Mouse (Mus musculus): ENCODE measurements around the gene Swt1. TPM values are rescaled to one million over a fixed set of nuclear protein-coding genes. Genes with fewer than 3 reads are reported as not detected.

Gene Swt1
- polyA plus RNA-seq, 1 experiment from 2014 or later: 16.0 TPM

DNA sequence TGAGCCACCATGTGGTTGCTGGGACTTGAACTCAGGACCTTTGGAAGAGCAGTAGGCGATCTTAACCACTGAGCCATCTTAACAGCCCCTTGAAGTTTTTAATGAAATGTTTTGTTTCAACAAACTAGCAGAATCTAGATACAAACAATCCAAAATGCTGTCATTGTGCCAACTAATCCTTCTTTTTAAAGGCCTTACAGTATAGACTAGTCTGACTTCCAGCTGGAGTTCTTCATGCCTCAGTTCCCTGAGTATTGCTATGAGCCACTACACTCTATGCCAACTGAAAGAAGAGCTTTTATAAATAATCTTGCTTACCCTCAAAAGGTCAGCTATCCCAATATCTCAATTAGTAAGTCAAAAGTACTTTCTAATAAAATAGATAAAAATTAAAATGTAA is 55.4 kb downstream of the Swt1 start:
- Histone ChIP-seq H3K4me3 (ENCODE audit: low read depth, low read length) (no peak overlapping the region), H3K4me2 (ENCODE audit: low read length) (no peak overlapping the region), H3K27ac (ENCODE audit: low read depth, low read length) (no peak overlapping the region), H3K27me3 (replicated peaks; ENCODE audit: control insufficient read depth, insufficient read depth, low read length) (no peaks in the 10 kb centered on the region), H3K4me1 (ENCODE audit: control insufficient read depth, insufficient read depth, low read length) (no peaks in the 10 kb centered on the region), H3K9me3 (replicated peaks; ENCODE audit: control insufficient read depth, low read length) (no peaks in the 10 kb centered on the region), H3K9ac (ENCODE audit: low read length) (no peak overlapping the region), H3K36me3 (ENCODE audit: control insufficient read depth, insufficient read depth, low read length) (peaks cover 34% of the 10 kb centered on the region)
- WGBS: 80% methylated on average over 1 of the region's 1 CpGs
- no peak for ATAC-seq
- no peak for DNase-seq (ENCODE audit: low spot score)

DNA sequence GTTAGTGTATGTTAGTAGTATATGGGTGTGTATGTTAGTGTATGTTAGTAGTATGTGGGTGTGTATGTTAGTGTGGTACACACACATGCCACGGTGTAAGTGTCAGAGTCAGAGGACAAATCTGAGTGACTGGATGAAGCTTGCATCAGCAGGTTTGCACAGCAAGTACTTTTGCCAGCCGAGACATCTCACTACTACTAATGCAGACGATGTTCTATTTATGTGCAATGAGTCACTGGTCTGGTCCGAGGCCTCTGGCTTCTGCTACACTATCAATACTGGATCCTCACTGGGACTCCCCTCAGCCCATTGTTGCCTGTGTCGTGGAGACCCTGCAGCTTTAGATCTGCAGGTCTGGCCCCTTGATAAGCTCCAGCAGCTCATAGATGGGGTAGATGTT is 56.7 kb downstream of the Swt1 start:
- H3K4me3 ChIP-seq (ENCODE audit: low read depth, low read length): no peak overlapping the region
- no peaks in the 10 kb centered on the region for H3K9me3 ChIP-seq (replicated peaks; ENCODE audit: control insufficient read depth, low read length)
- H3K4me2 ChIP-seq (ENCODE audit: low read length): no peak overlapping the region
- no peak overlapping the region for H3K27ac ChIP-seq (ENCODE audit: low read depth, low read length)
- H3K27me3 ChIP-seq (replicated peaks; ENCODE audit: control insufficient read depth, insufficient read depth, low read length): no peaks in the 10 kb centered on the region
- no peak overlapping the region for H3K9ac ChIP-seq (ENCODE audit: low read length)
- DNase-seq (ENCODE audit: low spot score): no peak
- 95% methylated on average over 5 of the region's 5 CpGs for WGBS
- H3K4me1 ChIP-seq (ENCODE audit: control insufficient read depth, insufficient read depth, low read length): no peaks in the 10 kb centered on the region
- no peak for ATAC-seq
- H3K36me3 ChIP-seq (ENCODE audit: control insufficient read depth, insufficient read depth, low read length): peaks cover 38% of the 10 kb centered on the region

DNA sequence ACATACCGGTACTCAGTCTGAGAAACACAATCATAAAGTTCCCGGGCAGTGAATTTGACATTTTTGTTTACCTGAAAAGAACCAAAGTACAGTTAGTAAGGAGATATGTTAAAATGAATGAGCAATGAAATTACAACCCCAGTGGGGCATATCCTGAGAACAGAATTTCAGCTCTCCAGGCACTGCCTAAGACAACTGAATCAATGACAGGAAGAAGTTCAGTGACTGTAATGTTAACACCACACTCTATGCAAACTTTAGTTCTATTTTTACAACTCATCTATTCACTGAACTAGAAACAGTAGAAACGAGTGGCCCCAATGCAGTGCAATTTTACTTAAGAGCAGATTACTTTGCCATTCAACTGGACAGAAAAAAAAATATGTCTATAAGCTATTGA is 57.7 kb downstream of the Swt1 start:
- ATAC-seq (no peak), DNase-seq (ENCODE audit: low spot score) (no peak)
- 83% methylated on average over 3 of the region's 3 CpGs for WGBS
- H3K36me3 ChIP-seq (ENCODE audit: control insufficient read depth, insufficient read depth, low read length): peaks cover 46% of the 10 kb centered on the region
- H3K4me1 ChIP-seq (ENCODE audit: control insufficient read depth, insufficient read depth, low read length): no peaks in the 10 kb centered on the region
- H3K27me3 ChIP-seq (replicated peaks; ENCODE audit: control insufficient read depth, insufficient read depth, low read length): no peaks in the 10 kb centered on the region
- H3K27ac ChIP-seq (ENCODE audit: low read depth, low read length): no peak overlapping the region
- no peak overlapping the region for H3K9ac ChIP-seq (ENCODE audit: low read length)
- H3K4me2 ChIP-seq (ENCODE audit: low read length): no peak overlapping the region
- no peaks in the 10 kb centered on the region for H3K9me3 ChIP-seq (replicated peaks; ENCODE audit: control insufficient read depth, low read length)
- H3K4me3 ChIP-seq (ENCODE audit: low read depth, low read length): no peak overlapping the region

DNA sequence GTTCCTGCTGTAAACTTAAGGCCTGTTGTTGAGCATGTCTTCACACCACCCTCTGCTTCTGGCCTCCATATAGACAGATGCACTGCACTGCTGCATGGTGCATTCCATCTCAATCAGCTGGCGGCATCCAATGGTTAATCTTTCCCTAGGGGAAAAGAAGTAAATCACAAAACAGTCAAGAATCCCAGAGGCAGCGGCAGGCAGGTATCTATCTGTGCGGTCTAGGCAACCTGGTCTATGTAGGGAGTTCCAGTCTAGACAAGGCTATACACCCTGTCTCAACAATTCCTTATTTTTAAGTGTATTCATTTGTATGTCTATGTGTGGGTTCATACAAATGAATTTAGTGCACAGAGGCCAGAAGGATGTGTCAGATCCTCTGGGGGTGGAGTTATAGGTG is 59.8 kb downstream of the Swt1 start:
- no peak for ATAC-seq

DNA sequence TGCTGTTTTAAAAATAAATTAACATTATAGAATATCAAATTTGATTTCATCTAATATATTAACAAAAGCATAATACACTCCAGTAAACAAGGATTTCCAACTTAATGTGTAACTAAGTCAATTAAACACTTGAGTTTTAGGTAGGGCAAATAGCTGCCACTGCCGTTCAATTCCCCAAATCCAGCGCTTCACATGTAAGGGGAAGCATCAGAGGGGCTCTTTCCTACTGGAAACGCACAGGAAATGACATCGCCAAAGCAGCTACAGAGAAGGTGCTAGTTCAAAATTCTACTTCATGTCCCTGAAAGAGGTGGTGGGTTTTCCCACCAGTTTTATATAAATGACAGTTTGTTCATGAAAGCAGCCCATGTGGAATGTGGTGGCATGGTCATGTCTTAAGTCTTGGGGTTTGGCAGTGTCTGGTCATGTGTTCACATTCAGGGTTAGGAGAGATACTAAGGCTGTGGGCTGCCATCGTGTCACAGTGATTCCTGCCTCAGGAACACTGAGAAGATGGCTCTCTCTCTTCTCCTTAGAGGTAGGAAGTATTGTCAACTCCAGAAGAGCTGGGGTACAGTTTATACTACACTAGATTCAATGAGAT is 60.4 kb downstream of the Swt1 start:
- no peak for DNase-seq (ENCODE audit: low spot score)
- 90% methylated on average over 5 of the region's 5 CpGs for WGBS

More for the DNA sequence above, 59.8 kb downstream of the Swt1 start:
- H3K27ac ChIP-seq (ENCODE audit: low read depth, low read length): no peak overlapping the region
- no peak overlapping the region for H3K9ac ChIP-seq (ENCODE audit: low read length)
- no peaks in the 10 kb centered on the region for H3K4me1 ChIP-seq (ENCODE audit: control insufficient read depth, insufficient read depth, low read length)
- 98% methylated on average over 3 of the region's 3 CpGs for WGBS
- no peaks in the 10 kb centered on the region for H3K9me3 ChIP-seq (replicated peaks; ENCODE audit: control insufficient read depth, low read length)
- peaks cover 64% of the 10 kb centered on the region for H3K36me3 ChIP-seq (ENCODE audit: control insufficient read depth, insufficient read depth, low read length)
- no peak overlapping the region for H3K4me2 ChIP-seq (ENCODE audit: low read length)
- no peak overlapping the region for H3K4me3 ChIP-seq (ENCODE audit: low read depth, low read length)
- DNase-seq (ENCODE audit: low spot score): no peak
- H3K27me3 ChIP-seq (replicated peaks; ENCODE audit: control insufficient read depth, insufficient read depth, low read length): no peaks in the 10 kb centered on the region

DNA sequence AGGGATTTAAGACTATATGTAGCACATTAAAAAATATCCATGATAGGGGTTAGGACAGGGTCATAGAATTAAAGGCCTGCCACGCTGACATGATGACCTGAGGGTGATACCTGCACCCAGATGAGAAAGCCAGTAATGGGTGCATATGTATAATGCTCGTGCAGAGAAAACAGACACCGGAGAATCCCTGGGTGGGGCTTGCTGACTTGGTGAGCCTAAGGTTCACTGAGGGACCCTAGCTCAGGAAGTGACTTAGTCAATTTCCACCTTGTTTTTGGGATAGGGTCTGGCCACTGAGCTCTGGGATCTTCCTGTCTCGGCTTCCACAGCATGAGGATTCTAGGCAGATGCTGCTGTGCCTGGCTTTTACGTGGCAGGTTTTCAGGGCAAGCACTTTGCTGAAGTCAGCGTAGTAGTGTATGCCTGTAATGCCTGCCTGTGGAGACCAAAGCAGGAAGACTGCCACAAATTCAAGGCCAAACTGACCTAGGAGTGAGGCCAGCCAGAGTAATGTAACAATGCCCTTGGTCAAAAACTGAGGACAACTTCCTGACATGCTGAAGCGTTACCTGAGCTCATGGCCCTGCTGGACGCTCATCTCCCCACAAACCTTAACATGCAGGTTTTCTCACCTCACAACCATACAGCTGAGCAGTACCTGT is 61.2 kb downstream of the Swt1 start:
- Histone ChIP-seq H3K27ac (ENCODE audit: low read depth, low read length) (no peak overlapping the region), H3K27me3 (replicated peaks; ENCODE audit: control insufficient read depth, insufficient read depth, low read length) (no peaks in the 10 kb centered on the region), H3K4me2 (ENCODE audit: low read length) (no peak overlapping the region), H3K4me1 (ENCODE audit: control insufficient read depth, insufficient read depth, low read length) (no peaks in the 10 kb centered on the region), H3K9me3 (replicated peaks; ENCODE audit: control insufficient read depth, low read length) (no peaks in the 10 kb centered on the region), H3K4me3 (ENCODE audit: low read depth, low read length) (no peak overlapping the region), H3K9ac (ENCODE audit: low read length) (no peak overlapping the region), H3K36me3 (ENCODE audit: control insufficient read depth, insufficient read depth, low read length) (peaks cover 78% of the 10 kb centered on the region)
- ATAC-seq (no peak), DNase-seq (ENCODE audit: low spot score) (no peak)
- WGBS: 87% methylated on average over 8 of the region's 8 CpGs

More for the DNA sequence above, 60.4 kb downstream of the Swt1 start:
- Histone ChIP-seq H3K27ac (ENCODE audit: low read depth, low read length) (no peak overlapping the region), H3K4me2 (ENCODE audit: low read length) (no peak overlapping the region), H3K27me3 (replicated peaks; ENCODE audit: control insufficient read depth, insufficient read depth, low read length) (no peaks in the 10 kb centered on the region), H3K4me3 (ENCODE audit: low read depth, low read length) (no peak overlapping the region), H3K9ac (ENCODE audit: low read length) (no peak overlapping the region), H3K9me3 (replicated peaks; ENCODE audit: control insufficient read depth, low read length) (no peaks in the 10 kb centered on the region), H3K4me1 (ENCODE audit: control insufficient read depth, insufficient read depth, low read length) (no peaks in the 10 kb centered on the region), H3K36me3 (ENCODE audit: control insufficient read depth, insufficient read depth, low read length) (peaks cover 70% of the 10 kb centered on the region)
- ATAC-seq: no peak

DNA sequence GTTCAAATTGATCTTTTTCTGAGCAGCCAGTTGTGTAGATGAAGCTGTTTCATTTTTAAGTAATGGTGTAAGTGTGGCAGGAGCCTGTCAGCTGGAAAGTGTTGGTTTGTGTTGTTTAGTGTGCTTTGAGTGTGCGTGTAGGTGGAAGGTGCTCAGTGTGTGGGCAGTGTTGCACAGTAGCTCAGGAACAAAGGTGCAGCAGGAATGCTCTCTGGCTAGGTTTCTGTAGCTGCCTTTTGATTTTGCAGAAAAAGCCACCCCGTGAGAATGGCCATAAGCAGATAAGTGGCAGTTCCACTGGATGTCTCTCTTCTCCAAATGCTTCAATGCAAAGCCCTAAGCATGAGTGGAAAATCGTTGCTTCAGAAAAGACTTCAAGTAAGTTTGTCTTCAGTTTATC is 68.9 kb downstream of the Swt1 start:
- Histone ChIP-seq H3K9ac (ENCODE audit: low read length) (no peak overlapping the region), H3K36me3 (ENCODE audit: control insufficient read depth, insufficient read depth, low read length) (peaks cover 94% of the 10 kb centered on the region), H3K27ac (ENCODE audit: low read depth, low read length) (no peak overlapping the region), H3K4me2 (ENCODE audit: low read length) (no peak overlapping the region), H3K4me3 (ENCODE audit: low read depth, low read length) (no peak overlapping the region), H3K27me3 (replicated peaks; ENCODE audit: control insufficient read depth, insufficient read depth, low read length) (no peaks in the 10 kb centered on the region), H3K9me3 (replicated peaks; ENCODE audit: control insufficient read depth, low read length) (no peaks in the 10 kb centered on the region), H3K4me1 (ENCODE audit: control insufficient read depth, insufficient read depth, low read length) (no peaks in the 10 kb centered on the region)
- no peak for DNase-seq (ENCODE audit: low spot score)
- WGBS: 94% methylated on average over 3 of the region's 3 CpGs
- no peak for ATAC-seq

DNA sequence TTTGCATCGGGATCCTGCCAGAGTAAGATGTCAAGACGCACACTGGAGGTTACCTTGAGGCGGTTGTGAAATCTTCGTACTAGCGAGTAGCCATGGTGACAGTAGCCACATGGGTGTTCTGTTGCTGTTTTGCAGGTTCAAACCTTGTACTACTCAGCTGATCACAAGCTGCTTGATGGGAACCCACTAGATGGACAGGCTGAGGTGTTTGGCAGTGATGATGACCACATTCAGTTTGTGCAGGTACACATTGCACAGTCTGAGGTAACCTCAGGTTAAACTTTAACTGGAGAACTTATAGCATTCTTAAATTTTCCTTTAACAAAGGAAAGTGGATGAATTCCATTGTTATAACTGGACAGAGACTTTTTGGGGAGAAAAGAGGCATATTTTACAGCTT is 72.3 kb downstream of the Swt1 start:
- H3K9me3 ChIP-seq (replicated peaks; ENCODE audit: control insufficient read depth, low read length): no peaks in the 10 kb centered on the region
- no peaks in the 10 kb centered on the region for H3K4me1 ChIP-seq (ENCODE audit: control insufficient read depth, insufficient read depth, low read length)
- 89% methylated on average over 5 of the region's 5 CpGs for WGBS

DNA sequence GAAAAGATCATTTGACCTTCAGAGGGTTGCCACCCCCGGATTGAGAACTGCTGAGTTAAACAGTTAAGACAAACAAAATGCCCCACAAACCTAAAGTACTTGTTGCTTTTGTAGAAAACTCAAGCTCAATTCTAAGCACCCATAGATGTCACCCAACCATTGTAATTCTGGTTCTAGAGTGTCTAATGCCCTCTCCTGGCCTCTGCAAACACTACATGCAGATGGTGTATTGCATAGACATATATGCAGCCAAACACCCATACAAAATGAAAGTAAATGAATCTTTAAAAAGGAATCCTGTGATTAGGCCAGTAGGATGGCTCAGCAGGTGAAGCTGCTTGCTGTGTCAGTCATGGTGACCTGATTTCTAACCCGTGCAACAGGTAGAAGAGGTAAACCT is 75.3 kb downstream of the Swt1 start:
- no peak; the same call in 1 of the 2 replicates for ATAC-seq
- no peak overlapping the region for H3K4me2 ChIP-seq (ENCODE audit: low read length)
- DNase-seq (ENCODE audit: low spot score): peak; percentile 39
- peaks cover 78% of the 10 kb centered on the region for H3K36me3 ChIP-seq (ENCODE audit: control insufficient read depth, insufficient read depth, low read length)
- WGBS: 91% methylated on average over 2 of the region's 2 CpGs
- H3K27ac ChIP-seq (ENCODE audit: low read depth, low read length): no peak overlapping the region
- no peaks in the 10 kb centered on the region for H3K27me3 ChIP-seq (replicated peaks; ENCODE audit: control insufficient read depth, insufficient read depth, low read length)
- peaks cover 2% of the 10 kb centered on the region; the same call in 1 of the 2 replicates for H3K4me1 ChIP-seq (ENCODE audit: control insufficient read depth, insufficient read depth, low read length)
- H3K4me3 ChIP-seq (ENCODE audit: low read depth, low read length): no peak overlapping the region
- no peaks in the 10 kb centered on the region for H3K9me3 ChIP-seq (replicated peaks; ENCODE audit: control insufficient read depth, low read length)
- H3K9ac ChIP-seq (ENCODE audit: low read length): no peak overlapping the region

More for the DNA sequence above, 72.3 kb downstream of the Swt1 start:
- ATAC-seq (no peak), DNase-seq (ENCODE audit: low spot score) (no peak)
- Histone ChIP-seq H3K4me2 (ENCODE audit: low read length) (no peak overlapping the region), H3K36me3 (ENCODE audit: control insufficient read depth, insufficient read depth, low read length) (peaks cover 95% of the 10 kb centered on the region), H3K27me3 (replicated peaks; ENCODE audit: control insufficient read depth, insufficient read depth, low read length) (no peaks in the 10 kb centered on the region), H3K27ac (ENCODE audit: low read depth, low read length) (no peak overlapping the region), H3K9ac (ENCODE audit: low read length) (no peak overlapping the region), H3K4me3 (ENCODE audit: low read depth, low read length) (no peak overlapping the region)

All from forebrain, embryonic 14.5 days (tissue).